Mouse (Mus musculus) hindbrain, embryonic 11.5 days (tissue): ENCODE results near the gene Cmss1. TPM values are rescaled to one million over a fixed set of nuclear protein-coding genes. Genes with fewer than 3 reads are reported as not detected.

Experiments used
- ATAC-seq: fragments of 200-750 bp; cut with Nextera tagmentation; 2 replicates; pipeline ENCODE4 v1.8.0; 2017; ENCODE audit warnings: mild to moderate bottlenecking, moderate TSS enrichment, moderate library complexity; ENCODE audit not compliant: low FRiP score
- DNase-seq: peaks from one replicate; pipeline ENCODE4 v3.0.0-alpha.2; 2015; ENCODE audit warnings: low spot score
- H3K27ac ChIP-seq: fragments of 300-500 bp; sonication (generic); 2 replicates; pipeline ENCODE4 v1.5.1; 2014; ENCODE audit warnings: mild to moderate bottlenecking, low read depth, low read length
- H3K27me3 ChIP-seq: fragments of 300-500 bp; sonication (generic); 2 replicates; pipeline ENCODE4 v1.6.1; 2014; ENCODE audit warnings: mild to moderate bottlenecking, low read length, moderate library complexity, mixed read lengths; ENCODE audit not compliant: control insufficient read depth, insufficient read depth
- H3K36me3 ChIP-seq: fragments of 300-500 bp; sonication (generic); 2 replicates; pipeline ENCODE4 v1.6.1; 2014; ENCODE audit warnings: mild to moderate bottlenecking, low read length, moderate library complexity, mixed read lengths; ENCODE audit not compliant: control insufficient read depth, insufficient read depth
- H3K4me1 ChIP-seq: fragments of 300-500 bp; sonication (generic); replicated peaks from 2 replicates; pipeline ENCODE4 v1.6.1; 2014; ENCODE audit warnings: low read length, mixed read lengths; ENCODE audit not compliant: control insufficient read depth, insufficient read depth
- H3K4me2 ChIP-seq: fragments of 300-500 bp; sonication (generic); replicated peaks from 2 replicates; pipeline ENCODE4 v1.6.1; 2014; ENCODE audit warnings: mild to moderate bottlenecking, low read depth, low read length
- H3K4me3 ChIP-seq: fragments of 300-500 bp; sonication (generic); 2 replicates; pipeline ENCODE4 v1.5.1; 2014; ENCODE audit warnings: low read depth, low read length
- H3K9ac ChIP-seq: fragments of 300-500 bp; sonication (generic); 2 replicates; pipeline ENCODE4 v1.6.1; 2014; ENCODE audit warnings: low read depth, low read length
- H3K9me3 ChIP-seq: fragments of 300-500 bp; sonication (generic); 2 replicates; pipeline ENCODE4 v1.6.1; 2016; ENCODE audit warnings: low read length; ENCODE audit not compliant: control insufficient read depth
- WGBS: fragments of 180-500 bp; shearing (Covaris S2); extraction: QIAGEN DNeasy Blood & Tissue Kit; methylation state at CpG from one replicate; pipeline ENCODE4 v1.1.7; 2014; 5-methylcytosine and 5-hydroxymethylcytosine counted together
- polyA plus RNA-seq: library from polyadenylated mRNA; unstranded; fragments of >200 nt; fragmentation: Nextera tagmentation; extraction: Ambion mirVana; gene quantifications from 2 replicates; pipeline ENCODE4 v1.2.1, GENCODE M21; 2014

Cmss1 gene
- polyA plus RNA-seq, 1 experiment from 2014 or later: 51.1 TPM

GRCm38 (mm10) chr16:57440706-57441437 is 165.8 kb downstream of the Cmss1 start:
- no peaks in the 10 kb centered on the region for H3K36me3 ChIP-seq
- 88% methylated on average over 10 of the region's 10 CpGs for WGBS
- no peaks in the 10 kb centered on the region for H3K4me1 ChIP-seq
- no peak overlapping the region for H3K4me3 ChIP-seq
- H3K4me2 ChIP-seq: no peak overlapping the region
- no peak overlapping the region for H3K9ac ChIP-seq
- H3K9me3 ChIP-seq: no peaks in the 10 kb centered on the region
- DNase-seq (no peak), ATAC-seq (no peak)
- H3K27ac ChIP-seq: no peak overlapping the region
- no peaks in the 10 kb centered on the region for H3K27me3 ChIP-seq

- Histone ChIP-seq H3K36me3 (no peaks in the 10 kb centered on the region), H3K4me1 (no peaks in the 10 kb centered on the region), H3K9ac (no peak overlapping the region), H3K4me3 (no peak overlapping the region), H3K4me2 (no peak overlapping the region), H3K27me3 (no peaks in the 10 kb centered on the region), H3K9me3 (no peaks in the 10 kb centered on the region), H3K27ac (no peak overlapping the region)
- DNase-seq: no peak
- ATAC-seq: no peak
- 91% methylated on average over 11 of the region's 11 CpGs for WGBS
These were observed 167.5 kb downstream of the Cmss1 start for GRCm38 (mm10) chr16:57439206-57439605.

- H3K4me2 ChIP-seq: no peak overlapping the region
- DNase-seq (no peak), ATAC-seq (no peak)
- no peaks in the 10 kb centered on the region for H3K9me3 ChIP-seq
- H3K27ac ChIP-seq: no peak overlapping the region
- no peaks in the 10 kb centered on the region for H3K4me1 ChIP-seq
- no peak overlapping the region for H3K4me3 ChIP-seq
- no peaks in the 10 kb centered on the region for H3K36me3 ChIP-seq
- WGBS: 78% methylated on average over 5 of the region's 5 CpGs
- H3K9ac ChIP-seq: no peak overlapping the region
- H3K27me3 ChIP-seq: no peaks in the 10 kb centered on the region
These were observed 168.4 kb downstream of the Cmss1 start for GRCm38 (mm10) chr16:57438288-57438685.

GRCm38 (mm10) chr16:57437523-57438287 is 169.0 kb downstream of the Cmss1 start:
- Histone ChIP-seq H3K4me1 (no peaks in the 10 kb centered on the region), H3K27ac (no peak overlapping the region), H3K27me3 (no peaks in the 10 kb centered on the region), H3K9me3 (no peaks in the 10 kb centered on the region), H3K4me3 (no peak overlapping the region), H3K4me2 (no peak overlapping the region), H3K36me3 (no peaks in the 10 kb centered on the region), H3K9ac (no peak overlapping the region)
- DNase-seq (no peak), ATAC-seq (no peak)
- 90% methylated on average over 11 of the region's 11 CpGs for WGBS

GRCm38 (mm10) chr16:57434640-57435039 is 172.0 kb downstream of the Cmss1 start:
- H3K27me3 ChIP-seq: no peaks in the 10 kb centered on the region
- H3K4me1 ChIP-seq: no peaks in the 10 kb centered on the region
- WGBS: 64% methylated on average over 3 of the region's 3 CpGs
- DNase-seq (no peak), ATAC-seq (no peak)
- H3K9me3 ChIP-seq: no peaks in the 10 kb centered on the region
- no peaks in the 10 kb centered on the region for H3K36me3 ChIP-seq
- no peak overlapping the region for H3K9ac ChIP-seq
- H3K4me3 ChIP-seq: no peak overlapping the region
- H3K4me2 ChIP-seq: no peak overlapping the region
- no peak overlapping the region for H3K27ac ChIP-seq

GRCm38 (mm10) chr16:57433671-57434070 is 173.0 kb downstream of the Cmss1 start:
- Histone ChIP-seq H3K27ac (no peak overlapping the region), H3K9ac (no peak overlapping the region), H3K27me3 (no peaks in the 10 kb centered on the region), H3K36me3 (no peaks in the 10 kb centered on the region), H3K4me2 (no peak overlapping the region), H3K9me3 (no peaks in the 10 kb centered on the region), H3K4me3 (no peak overlapping the region), H3K4me1 (no peaks in the 10 kb centered on the region)
- ATAC-seq: no peak
- no peak for DNase-seq
- WGBS: 89% methylated on average over 6 of the region's 6 CpGs

- no peak overlapping the region for H3K4me2 ChIP-seq
- no peak overlapping the region for H3K4me3 ChIP-seq
- H3K27ac ChIP-seq: no peak overlapping the region
- WGBS: 80% methylated on average over 4 of the region's 4 CpGs
- no peaks in the 10 kb centered on the region for H3K36me3 ChIP-seq
- no peaks in the 10 kb centered on the region for H3K27me3 ChIP-seq
- no peak overlapping the region for H3K9ac ChIP-seq
- H3K9me3 ChIP-seq: no peaks in the 10 kb centered on the region
- no peak for DNase-seq
- no peaks in the 10 kb centered on the region for H3K4me1 ChIP-seq
- no peak for ATAC-seq
These were observed 173.5 kb downstream of the Cmss1 start for GRCm38 (mm10) chr16:57433173-57433572.

- DNase-seq (no peak), ATAC-seq (no peak)
- H3K27me3 ChIP-seq: no peaks in the 10 kb centered on the region
- no peak overlapping the region for H3K27ac ChIP-seq
- no peak overlapping the region for H3K4me3 ChIP-seq
- no peak overlapping the region for H3K4me2 ChIP-seq
- H3K4me1 ChIP-seq: no peaks in the 10 kb centered on the region
- no peaks in the 10 kb centered on the region for H3K9me3 ChIP-seq
- no peak overlapping the region for H3K9ac ChIP-seq
- 92% methylated on average over 3 of the region's 3 CpGs for WGBS
- H3K36me3 ChIP-seq: no peaks in the 10 kb centered on the region
These were observed 175.4 kb downstream of the Cmss1 start for GRCm38 (mm10) chr16:57431294-57431693.

- no peak for ATAC-seq
- H3K36me3 ChIP-seq: no peaks in the 10 kb centered on the region
- 91% methylated on average over 5 of the region's 5 CpGs for WGBS
These were observed 177.7 kb downstream of the Cmss1 start for GRCm38 (mm10) chr16:57428977-57429376.

More at GRCm38 (mm10) chr16:57428977-57429376, 177.7 kb downstream of the Cmss1 start:
- no peak overlapping the region for H3K4me2 ChIP-seq
- no peak for DNase-seq
- no peaks in the 10 kb centered on the region for H3K9me3 ChIP-seq
- no peaks in the 10 kb centered on the region for H3K27me3 ChIP-seq
- no peak overlapping the region for H3K9ac ChIP-seq
- H3K4me1 ChIP-seq: no peaks in the 10 kb centered on the region
- no peak overlapping the region for H3K27ac ChIP-seq
- no peak overlapping the region for H3K4me3 ChIP-seq
